Mouse (Mus musculus) cerebellum, adult 2 months (tissue): ENCODE data around the gene Mlst8.

Experiments used
- CTCF ChIP-seq: fragments of 200-500 bp; IDR thresholded peaks from 2 replicates; pipeline ENCODE4 v1.5.1; 2011; ENCODE audit warnings: low read depth, mild to moderate bottlenecking, control low read depth, low read length, moderate library complexity, borderline replicate concordance; ENCODE audit not compliant: insufficient read depth
- POLR2A ChIP-seq: fragments of 200-500 bp; IDR thresholded peaks from 2 replicates; pipeline ENCODE4 v1.6.1; 2011; ENCODE audit warnings: low read length, control low read depth, borderline replicate concordance; ENCODE audit not compliant: insufficient read depth

- TF ChIP-seq CTCF (no peak), POLR2A (no peak)
These were observed 10.1 kb downstream of the Mlst8 start for GRCm38 (mm10) chr17:24468636-24469246.
